Mouse (Mus musculus): ENCODE measurements at regions not wholly inside any gene's neighbourhood (a gene's known extent, or its start where the extent isn't known, plus 50 kb on each side); places are given as distances from the start of the nearest gene placed in this dataset.

- TF ChIP-seq GATA1 (IDR thresholded peaks at IDR 0.05; ENCODE audit: borderline replicate concordance, low read length) (no peak), FLI1 (IDR thresholded peaks at IDR 0.05; ENCODE audit: low read length) (no peak)
Observed at GRCm38 (mm10) chr8:8299965-8300767, 360.9 kb downstream of the Efnb2 start.
